Mouse (Mus musculus): ENCODE data around the gene Prokr1. TPM values are rescaled to one million over a fixed set of nuclear protein-coding genes. Genes with fewer than 3 reads are reported as not detected.

Gene Prokr1
- polyA plus RNA-seq, 1 experiment from 2014 or later, result 0.75 TPM

DNA sequence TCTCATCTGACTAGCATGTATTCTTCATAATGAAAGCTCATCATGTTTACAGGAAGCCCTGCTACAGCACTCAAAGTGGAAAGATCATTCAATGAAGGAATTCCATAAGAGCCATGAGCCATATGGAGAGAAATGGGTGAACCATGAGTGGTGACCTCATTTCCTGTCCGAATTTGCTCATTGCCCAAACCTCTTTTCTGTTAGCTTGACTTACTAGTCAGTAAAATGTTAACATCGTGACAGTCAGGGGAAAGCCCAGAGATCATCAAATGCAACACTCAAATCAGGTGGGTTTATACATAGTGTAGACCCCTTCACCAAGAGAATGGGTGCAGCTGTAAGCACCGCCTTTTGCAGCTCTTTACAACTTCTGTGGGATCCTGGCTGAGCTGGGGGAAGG, 36.8 kb downstream of the Prokr1 start:
- ATAC-seq (ENCODE audit: insufficient number of reproducible peaks, low FRiP score, low TSS enrichment, low read depth) (no peak), DNase-seq (ENCODE audit: low spot score) (no peak)
- Histone ChIP-seq H3K27me3 (ENCODE audit: control insufficient read depth, insufficient read depth, low read length) (no peaks in the 10 kb centered on the region), H3K36me3 (ENCODE audit: control insufficient read depth, insufficient read depth, low read length) (no peaks in the 10 kb centered on the region), H3K27ac (replicated peaks; ENCODE audit: low read depth, low read length) (no peak overlapping the region), H3K4me3 (ENCODE audit: low read depth, low read length) (no peak overlapping the region), H3K9me3 (ENCODE audit: control insufficient read depth, low read length) (no peaks in the 10 kb centered on the region), H3K4me1 (ENCODE audit: control insufficient read depth, insufficient read depth, low read length) (no peaks in the 10 kb centered on the region), H3K4me2 (ENCODE audit: low read depth, severe bottlenecking) (no peak overlapping the region), H3K9ac (ENCODE audit: low read length) (no peak overlapping the region)
- 79% methylated on average over 3 of the region's 3 CpGs for WGBS

DNA sequence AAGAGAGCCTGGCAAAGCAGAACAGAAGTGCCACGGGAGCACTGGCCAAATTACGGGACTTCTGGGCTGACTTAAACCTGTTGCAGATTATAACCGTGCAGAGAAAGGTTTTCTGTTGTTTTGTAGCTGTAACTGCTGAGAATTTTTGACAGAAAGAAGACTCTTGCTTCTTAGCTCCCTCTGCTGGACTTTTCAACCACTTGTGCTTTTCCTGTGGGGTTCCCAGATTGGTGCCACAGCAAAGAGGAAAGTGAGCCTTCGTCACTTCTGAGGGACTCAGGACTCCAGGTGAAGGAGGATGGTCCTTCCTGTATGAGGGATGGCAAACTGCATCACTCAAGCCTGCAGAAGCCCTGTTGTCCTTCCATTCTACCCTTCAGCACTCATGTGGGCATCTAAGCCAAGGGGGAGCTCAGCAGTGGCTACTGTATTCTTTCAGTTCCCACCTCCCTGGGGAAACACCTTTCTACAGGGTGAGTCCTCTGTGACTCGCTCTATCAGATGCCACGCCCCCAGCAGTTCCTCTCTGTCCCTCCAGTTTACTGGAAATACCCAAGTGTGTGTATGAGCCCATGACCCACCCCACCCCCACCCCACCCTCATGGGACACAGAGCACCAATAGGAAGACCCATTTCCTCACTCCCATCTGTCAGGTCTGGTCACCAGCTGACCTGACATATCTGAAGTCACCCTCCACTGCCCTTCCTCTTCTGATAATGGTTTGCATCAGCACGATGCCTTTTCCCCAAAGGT, 38.3 kb downstream of the Prokr1 start:
- 55% methylated on average over 7 of the region's 7 CpGs for WGBS
- Histone ChIP-seq H3K9me3 (ENCODE audit: control insufficient read depth, low read length) (no peaks in the 10 kb centered on the region), H3K9ac (ENCODE audit: low read length) (no peak overlapping the region), H3K36me3 (ENCODE audit: control insufficient read depth, insufficient read depth, low read length) (no peaks in the 10 kb centered on the region), H3K4me1 (ENCODE audit: control insufficient read depth, insufficient read depth, low read length) (no peaks in the 10 kb centered on the region), H3K4me3 (ENCODE audit: low read depth, low read length) (no peak overlapping the region), H3K4me2 (ENCODE audit: low read depth, severe bottlenecking) (no peak overlapping the region), H3K27ac (replicated peaks; ENCODE audit: low read depth, low read length) (no peak overlapping the region), H3K27me3 (ENCODE audit: control insufficient read depth, insufficient read depth, low read length) (no peaks in the 10 kb centered on the region)
- ATAC-seq (ENCODE audit: insufficient number of reproducible peaks, low FRiP score, low TSS enrichment, low read depth) (no peak), DNase-seq (ENCODE audit: low spot score) (no peak)

DNA sequence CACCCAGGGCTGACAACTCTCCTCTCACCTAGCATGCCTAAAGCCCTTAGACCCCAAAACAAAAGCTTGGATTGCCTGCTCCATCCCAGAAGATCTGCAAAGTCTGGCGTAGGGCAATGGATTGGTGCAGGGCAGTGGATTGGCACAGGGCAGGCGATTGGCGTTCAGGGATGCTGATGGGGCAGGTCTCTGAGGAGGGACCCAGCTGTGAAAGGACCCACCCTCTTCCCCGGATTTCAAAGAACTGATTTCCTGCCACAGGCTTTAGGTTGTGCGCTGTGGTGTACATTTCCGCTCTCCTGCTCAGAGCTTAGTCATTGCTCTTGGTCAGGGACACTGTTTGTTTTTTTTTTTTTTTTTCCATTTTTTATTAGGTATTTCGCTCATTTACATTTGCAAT, 42.7 kb downstream of the Prokr1 start:
- no peak for DNase-seq (ENCODE audit: low spot score)
- no peaks in the 10 kb centered on the region for H3K4me1 ChIP-seq (ENCODE audit: control insufficient read depth, insufficient read depth, low read length)
- no peak overlapping the region for H3K4me2 ChIP-seq (ENCODE audit: low read depth, severe bottlenecking)
- H3K27ac ChIP-seq (replicated peaks; ENCODE audit: low read depth, low read length), result no peak overlapping the region
- H3K27me3 ChIP-seq (ENCODE audit: control insufficient read depth, insufficient read depth, low read length), result no peaks in the 10 kb centered on the region
- no peaks in the 10 kb centered on the region for H3K9me3 ChIP-seq (ENCODE audit: control insufficient read depth, low read length)
- ATAC-seq (ENCODE audit: insufficient number of reproducible peaks, low FRiP score, low TSS enrichment, low read depth), result no peak
- H3K9ac ChIP-seq (ENCODE audit: low read length), result no peak overlapping the region
- H3K36me3 ChIP-seq (ENCODE audit: control insufficient read depth, insufficient read depth, low read length), result no peaks in the 10 kb centered on the region
- no peak overlapping the region for H3K4me3 ChIP-seq (ENCODE audit: low read depth, low read length)
- 91% methylated on average over 7 of the region's 7 CpGs for WGBS

DNA sequence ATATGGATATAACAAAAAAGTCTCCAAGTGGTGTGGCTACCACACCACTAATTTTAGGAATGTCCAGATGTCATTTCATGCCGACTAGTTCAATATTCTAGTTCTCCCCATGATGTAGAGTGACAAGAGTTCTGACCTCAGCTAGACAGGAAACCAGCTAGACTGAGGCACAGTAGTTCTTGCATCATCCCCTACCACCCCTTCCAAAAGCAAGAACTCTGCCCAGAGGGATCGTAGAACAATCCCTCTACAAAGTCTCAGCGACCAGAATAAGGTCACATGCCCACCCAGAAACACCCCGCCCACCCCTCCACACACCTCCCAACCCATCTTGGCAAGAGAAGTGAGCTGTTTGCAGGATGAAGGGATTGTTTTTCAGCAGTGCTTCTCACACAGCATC, 43.1 kb downstream of the Prokr1 start:
- Histone ChIP-seq H3K4me3 (ENCODE audit: low read depth, low read length) (no peak overlapping the region), H3K9me3 (ENCODE audit: control insufficient read depth, low read length) (no peaks in the 10 kb centered on the region), H3K9ac (ENCODE audit: low read length) (no peak overlapping the region), H3K36me3 (ENCODE audit: control insufficient read depth, insufficient read depth, low read length) (no peaks in the 10 kb centered on the region), H3K4me1 (ENCODE audit: control insufficient read depth, insufficient read depth, low read length) (no peaks in the 10 kb centered on the region), H3K27ac (replicated peaks; ENCODE audit: low read depth, low read length) (no peak overlapping the region), H3K4me2 (ENCODE audit: low read depth, severe bottlenecking) (no peak overlapping the region), H3K27me3 (ENCODE audit: control insufficient read depth, insufficient read depth, low read length) (no peaks in the 10 kb centered on the region)
- 82% methylated on average over 4 of the region's 4 CpGs for WGBS
- ATAC-seq (ENCODE audit: insufficient number of reproducible peaks, low FRiP score, low TSS enrichment, low read depth), result no peak
- no peak for DNase-seq (ENCODE audit: low spot score)

DNA sequence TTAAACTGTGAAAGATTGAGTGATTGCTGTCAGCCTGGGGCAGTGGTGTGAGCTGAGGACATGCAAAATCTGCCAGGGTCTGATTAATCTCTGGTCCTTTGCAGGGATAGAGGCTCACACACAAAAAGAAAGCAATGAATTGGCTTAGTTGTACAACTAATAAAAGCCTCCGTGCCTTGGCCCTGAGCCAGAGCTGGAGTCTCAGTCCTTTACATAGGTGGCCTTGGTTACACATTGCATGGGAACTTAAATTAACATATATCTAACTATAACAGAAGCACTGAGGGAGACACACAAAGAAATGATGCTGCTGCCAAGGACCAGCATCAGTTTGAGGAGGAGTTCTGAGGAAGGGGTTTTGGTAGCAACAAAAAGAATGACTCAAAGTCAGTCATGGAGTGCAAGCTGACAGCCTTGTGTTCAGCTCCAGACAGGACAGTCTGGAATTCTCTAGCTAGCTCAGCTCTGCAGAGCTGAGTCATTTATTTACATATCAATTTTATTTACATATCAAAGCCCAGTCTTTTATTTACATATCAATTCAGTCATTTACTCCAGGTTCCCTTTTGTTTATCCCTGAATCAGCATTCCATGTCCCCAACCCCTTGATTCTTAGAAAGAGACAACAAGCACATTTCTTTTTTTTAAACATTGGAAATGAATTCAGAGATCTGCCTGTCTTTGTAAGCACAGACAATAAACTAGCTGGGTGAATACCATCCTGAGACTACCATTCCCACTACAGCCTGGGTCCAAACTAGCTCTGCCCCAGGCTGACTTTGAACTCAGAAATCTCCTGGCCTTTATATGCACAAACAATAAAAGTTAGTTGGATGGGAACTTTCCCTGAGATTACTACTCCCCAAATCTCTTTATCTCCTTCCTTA, 45.0 kb downstream of the Prokr1 start:
- ATAC-seq (ENCODE audit: insufficient number of reproducible peaks, low FRiP score, low TSS enrichment, low read depth) (no peak), DNase-seq (ENCODE audit: low spot score) (no peak)
- no peaks in the 10 kb centered on the region for H3K36me3 ChIP-seq (ENCODE audit: control insufficient read depth, insufficient read depth, low read length)
- WGBS, result 39% methylated on average over 1 of the region's 1 CpGs
- no peak overlapping the region for H3K9ac ChIP-seq (ENCODE audit: low read length)
- no peaks in the 10 kb centered on the region for H3K9me3 ChIP-seq (ENCODE audit: control insufficient read depth, low read length)
- no peaks in the 10 kb centered on the region for H3K27me3 ChIP-seq (ENCODE audit: control insufficient read depth, insufficient read depth, low read length)
- no peak overlapping the region for H3K27ac ChIP-seq (replicated peaks; ENCODE audit: low read depth, low read length)
- H3K4me1 ChIP-seq (ENCODE audit: control insufficient read depth, insufficient read depth, low read length), result no peaks in the 10 kb centered on the region
- no peak overlapping the region for H3K4me3 ChIP-seq (ENCODE audit: low read depth, low read length)
- no peak overlapping the region for H3K4me2 ChIP-seq (ENCODE audit: low read depth, severe bottlenecking)

DNA sequence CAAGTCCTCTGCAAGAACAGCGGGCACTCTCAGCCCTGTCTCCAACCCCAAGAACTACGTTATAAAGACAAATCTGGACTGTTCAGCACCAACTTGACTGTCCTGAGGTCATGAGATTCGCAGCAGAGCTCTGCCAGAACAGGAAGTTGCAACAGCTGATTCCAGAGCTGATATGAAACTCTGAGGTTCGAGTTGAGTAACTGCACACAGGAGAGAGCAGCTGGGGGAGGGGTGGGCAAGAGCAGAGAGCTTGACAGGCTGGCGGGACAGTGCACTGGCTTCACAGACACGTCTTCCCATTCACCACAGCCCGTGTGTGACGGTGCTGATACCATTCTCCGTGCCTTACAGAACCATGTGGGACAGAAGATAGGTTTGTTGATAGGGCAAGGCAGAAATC, 48.5 kb downstream of the Prokr1 start:
- H3K27me3 ChIP-seq (ENCODE audit: control insufficient read depth, insufficient read depth, low read length), result no peaks in the 10 kb centered on the region
- WGBS, result 72% methylated on average over 9 of the region's 9 CpGs
- no peak for DNase-seq (ENCODE audit: low spot score)
- H3K9ac ChIP-seq (ENCODE audit: low read length), result no peak overlapping the region
- no peaks in the 10 kb centered on the region for H3K36me3 ChIP-seq (ENCODE audit: control insufficient read depth, insufficient read depth, low read length)
- H3K4me3 ChIP-seq (ENCODE audit: low read depth, low read length), result no peak overlapping the region
- no peaks in the 10 kb centered on the region for H3K4me1 ChIP-seq (ENCODE audit: control insufficient read depth, insufficient read depth, low read length)
- H3K4me2 ChIP-seq (ENCODE audit: low read depth, severe bottlenecking), result no peak overlapping the region
- H3K27ac ChIP-seq (replicated peaks; ENCODE audit: low read depth, low read length), result no peak overlapping the region
- H3K9me3 ChIP-seq (ENCODE audit: control insufficient read depth, low read length), result no peaks in the 10 kb centered on the region
- ATAC-seq (ENCODE audit: insufficient number of reproducible peaks, low FRiP score, low TSS enrichment, low read depth), result no peak

DNA sequence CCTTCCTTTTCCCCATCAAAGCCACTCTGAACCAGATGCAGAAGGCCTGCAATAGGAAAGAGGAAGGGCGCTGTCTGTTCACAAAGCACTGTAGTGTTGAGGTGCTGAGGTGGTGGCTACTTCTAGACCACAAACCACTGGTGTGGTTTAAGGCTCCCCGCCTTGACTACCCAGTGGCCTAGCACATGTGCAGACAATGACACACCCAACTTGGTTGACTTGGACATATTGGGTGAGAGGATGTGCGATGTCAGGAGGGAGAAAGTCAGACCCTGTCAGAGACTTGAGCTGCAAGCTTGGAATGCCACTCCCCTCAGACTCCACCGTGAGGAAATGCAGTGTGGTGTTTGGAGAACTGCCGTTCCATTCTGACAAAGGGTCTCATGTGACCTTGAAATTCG, 49.4 kb downstream of the Prokr1 start:
- ATAC-seq (ENCODE audit: insufficient number of reproducible peaks, low FRiP score, low TSS enrichment, low read depth) (no peak), DNase-seq (ENCODE audit: low spot score) (no peak)
- Histone ChIP-seq H3K36me3 (ENCODE audit: control insufficient read depth, insufficient read depth, low read length) (no peaks in the 10 kb centered on the region), H3K27me3 (ENCODE audit: control insufficient read depth, insufficient read depth, low read length) (no peaks in the 10 kb centered on the region), H3K9me3 (ENCODE audit: control insufficient read depth, low read length) (no peaks in the 10 kb centered on the region), H3K27ac (replicated peaks; ENCODE audit: low read depth, low read length) (no peak overlapping the region), H3K4me2 (ENCODE audit: low read depth, severe bottlenecking) (no peak overlapping the region), H3K4me1 (ENCODE audit: control insufficient read depth, insufficient read depth, low read length) (no peaks in the 10 kb centered on the region), H3K9ac (ENCODE audit: low read length) (no peak overlapping the region), H3K4me3 (ENCODE audit: low read depth, low read length) (no peak overlapping the region)
- 87% methylated on average over 6 of the region's 6 CpGs for WGBS

DNA sequence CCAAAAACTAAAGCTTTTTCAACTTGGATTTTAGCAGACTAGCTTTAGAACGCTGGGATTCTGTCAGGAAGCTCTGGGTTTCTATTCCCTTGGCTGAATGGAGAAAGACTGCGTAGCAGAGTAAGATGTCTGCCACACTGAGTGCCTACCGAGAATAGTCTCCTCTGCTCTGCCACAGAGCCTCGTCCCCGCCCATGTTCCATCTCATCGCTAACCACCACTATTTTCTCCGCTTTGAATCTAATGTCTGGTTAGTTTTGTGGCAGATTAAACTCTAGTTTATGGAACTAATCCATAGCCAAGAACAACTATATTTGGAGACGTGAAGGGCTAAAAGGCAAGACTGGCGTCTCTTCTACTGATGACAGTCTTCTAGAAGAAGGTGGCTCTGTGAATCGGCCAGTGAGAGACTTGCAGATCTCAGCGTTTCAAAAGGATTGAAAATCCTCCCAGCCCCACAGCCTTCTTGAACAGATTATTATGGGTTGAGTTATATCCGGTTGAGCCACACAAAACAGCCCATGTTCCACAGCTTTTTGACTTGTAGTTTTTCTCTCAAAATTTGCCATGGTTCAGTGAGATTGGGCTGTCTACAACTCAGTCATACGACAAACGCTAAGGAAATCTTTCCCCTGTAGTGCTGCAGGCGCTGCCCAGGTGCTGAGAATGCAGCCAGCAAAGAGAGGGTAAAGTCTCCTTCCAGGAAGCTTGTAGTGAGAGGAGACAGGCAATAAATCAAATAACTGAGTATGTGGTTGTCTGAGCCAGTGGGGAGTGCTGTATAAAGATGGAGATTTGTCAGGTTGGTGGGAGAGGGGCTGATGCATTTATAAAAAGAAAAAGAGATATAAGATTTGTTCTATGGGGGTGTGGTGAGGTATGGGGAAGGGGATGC, 51.9 kb downstream of the Prokr1 start:
- Histone ChIP-seq H3K9me3 (ENCODE audit: control insufficient read depth, low read length) (no peaks in the 10 kb centered on the region), H3K36me3 (ENCODE audit: control insufficient read depth, insufficient read depth, low read length) (no peaks in the 10 kb centered on the region), H3K4me1 (ENCODE audit: control insufficient read depth, insufficient read depth, low read length) (no peaks in the 10 kb centered on the region), H3K27ac (replicated peaks; ENCODE audit: low read depth, low read length) (no peak overlapping the region), H3K4me2 (ENCODE audit: low read depth, severe bottlenecking) (no peak overlapping the region), H3K27me3 (ENCODE audit: control insufficient read depth, insufficient read depth, low read length) (no peaks in the 10 kb centered on the region), H3K4me3 (ENCODE audit: low read depth, low read length) (no peak overlapping the region), H3K9ac (ENCODE audit: low read length) (no peak overlapping the region)
- no peak for DNase-seq (ENCODE audit: low spot score)
- 80% methylated on average over 15 of the region's 15 CpGs for WGBS
- no peak for ATAC-seq (ENCODE audit: insufficient number of reproducible peaks, low FRiP score, low TSS enrichment, low read depth)

Measured in limb, embryonic 11.5 days (tissue).